Mouse (Mus musculus): ENCODE measurements around the gene Pou5f2.

- no peak for TF ChIP-seq POLR2A (IDR thresholded peaks at IDR 0.05; ENCODE audit: insufficient read length, low read depth)
- no peak for TF ChIP-seq MAX (IDR thresholded peaks at IDR 0.05; ENCODE audit: low read depth)
- no peak for TF ChIP-seq USF1 (IDR thresholded peaks at IDR 0.05; ENCODE audit: low read depth)
- no peak for TF ChIP-seq MYOG (IDR thresholded peaks at IDR 0.05; ENCODE audit: control insufficient read depth in 1 of 3, insufficient read depth in 1 of 3, insufficient read length in 2 of 3, low read depth in 2 of 3)
- TF ChIP-seq POLR2AphosphoS2 (IDR thresholded peaks at IDR 0.05; ENCODE audit: insufficient read length, low read depth) = no peak
- no peak for TF ChIP-seq MYOD1 (IDR thresholded peaks at IDR 0.05; ENCODE audit: control insufficient read depth in 1 of 3, insufficient read length in 2 of 3, low read depth in 2 of 3)
- TF ChIP-seq TCF12 (IDR thresholded peaks at IDR 0.05; ENCODE audit: insufficient read depth, poor library complexity, severe bottlenecking) = no peak
- TF ChIP-seq TCF3 (IDR thresholded peaks at IDR 0.05; ENCODE audit: insufficient read length, low read depth) = no peak
- TF ChIP-seq CEBPB (IDR thresholded peaks at IDR 0.05; ENCODE audit: insufficient read depth, poor library complexity, severe bottlenecking) = no peak
These were observed at the start of gene Pou5f2 for GRCm38 (mm10) chr13:78024683-78025294.

Measured in myocyte (in vitro differentiated cells).